Mouse (Mus musculus): Measurements from ENCODE around the gene Cpeb3.
"Not testable (repeated sequence)": the region's sequence is repeated elsewhere in the genome, so short reads cannot be mapped to it uniquely, and the experiment has no call there.

Cpeb3 gene

DNA sequence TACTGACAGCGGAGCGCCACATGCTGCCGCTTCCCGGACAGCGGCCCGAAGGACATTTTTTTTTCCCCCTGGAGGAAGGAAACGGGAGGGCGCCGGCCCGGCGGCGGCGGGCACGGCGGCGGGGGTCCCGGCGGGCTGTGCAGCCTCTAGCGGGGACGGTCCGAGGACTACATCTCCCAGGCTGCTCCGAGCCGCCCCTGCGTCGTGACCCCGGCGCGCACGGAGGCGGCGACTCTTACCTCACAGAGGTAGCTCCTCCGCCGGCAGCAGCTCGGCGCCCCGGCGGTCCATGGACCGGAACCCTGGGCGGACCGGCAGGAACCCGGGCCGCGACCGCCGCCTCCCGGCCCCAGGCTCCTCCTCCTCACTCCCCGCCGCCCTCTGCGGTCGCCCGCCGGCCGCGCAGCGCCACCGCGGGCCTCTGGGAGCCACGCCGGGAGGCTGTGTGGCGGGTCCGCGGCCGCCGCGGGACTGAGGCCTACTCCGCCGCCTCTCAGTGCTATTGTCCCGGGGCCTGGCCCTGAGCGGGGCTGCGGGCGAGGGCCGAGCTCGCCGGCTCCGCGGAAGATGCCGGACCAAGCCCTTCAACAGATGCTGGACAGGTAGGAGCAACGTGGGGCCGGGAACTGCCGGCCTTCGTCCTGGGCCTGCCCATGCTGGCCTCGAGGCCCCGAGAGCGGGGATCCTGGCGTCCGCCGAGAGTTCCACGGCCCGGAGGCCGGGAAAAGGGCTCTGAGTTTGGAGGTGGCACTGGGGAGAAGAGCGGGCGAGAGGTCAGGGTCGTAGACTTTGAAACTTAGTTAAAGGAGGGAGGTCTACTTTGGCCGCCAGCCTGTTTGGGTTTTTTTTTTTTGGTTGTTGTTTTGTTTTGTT lies 862 bp downstream of the Cpeb3 start, which contains the start of gene March5:
Gene March5 (plus strand): TSS at position 241 of the 873 bp plus-strand sequence.
- ATAC-seq (ENCODE audit: low TSS enrichment), result peak; percentile 95

DNA sequence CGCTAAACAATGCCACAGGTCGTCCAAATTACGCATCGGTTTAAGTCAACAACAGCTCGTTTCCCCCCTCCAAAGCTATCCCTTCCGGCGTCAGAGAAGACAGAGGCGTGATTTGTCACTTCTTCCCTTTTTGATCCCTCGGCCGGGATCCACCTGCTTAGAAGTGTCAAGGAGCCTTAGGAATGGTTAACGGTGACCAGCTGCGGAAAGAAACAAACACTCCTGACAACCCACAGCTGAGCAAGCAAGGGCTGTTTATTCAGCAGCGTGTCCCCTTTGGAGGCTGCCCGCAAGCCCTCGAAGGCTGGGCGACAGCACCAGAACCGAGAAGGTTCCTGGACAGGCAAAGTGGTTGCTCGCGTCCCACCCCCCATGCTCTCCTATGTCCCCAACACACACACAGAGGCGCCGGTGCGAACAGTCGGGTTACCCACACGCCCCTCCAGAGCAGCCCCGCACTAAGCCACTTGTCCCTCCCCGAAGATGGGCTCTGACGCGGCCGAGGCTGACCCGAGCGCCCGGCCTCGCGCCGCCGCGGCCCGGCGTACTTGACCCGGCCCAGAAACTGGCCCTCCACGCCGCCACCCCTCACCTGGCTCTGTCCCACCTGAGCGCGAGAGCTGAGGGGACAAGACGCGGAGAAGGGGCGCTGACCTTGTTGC lies 1.6 kb downstream of the Cpeb3 start:
- ATAC-seq (ENCODE audit: low TSS enrichment), result peak; percentile 44

DNA sequence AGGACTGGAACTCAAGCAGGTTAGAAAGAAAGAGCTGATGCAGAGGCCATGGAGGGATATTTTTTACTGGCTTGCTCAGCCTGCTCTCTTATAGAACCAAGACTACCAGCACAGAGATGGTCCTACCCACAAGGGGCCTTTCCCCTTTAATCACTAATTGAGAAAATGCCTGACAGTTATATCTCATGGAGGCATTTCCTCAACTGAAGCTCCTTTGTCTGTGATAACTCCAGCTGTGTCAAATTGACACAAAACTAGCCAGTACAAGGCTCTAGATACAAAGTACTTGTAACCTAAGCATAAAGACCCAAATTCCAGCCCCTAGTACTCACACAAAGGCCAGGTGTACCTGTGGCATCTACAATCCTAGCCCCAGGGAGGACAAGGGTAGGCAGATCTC lies 3.2 kb downstream of the Cpeb3 start:
- not testable (repeated sequence) for ATAC-seq (ENCODE audit: low TSS enrichment)

DNA sequence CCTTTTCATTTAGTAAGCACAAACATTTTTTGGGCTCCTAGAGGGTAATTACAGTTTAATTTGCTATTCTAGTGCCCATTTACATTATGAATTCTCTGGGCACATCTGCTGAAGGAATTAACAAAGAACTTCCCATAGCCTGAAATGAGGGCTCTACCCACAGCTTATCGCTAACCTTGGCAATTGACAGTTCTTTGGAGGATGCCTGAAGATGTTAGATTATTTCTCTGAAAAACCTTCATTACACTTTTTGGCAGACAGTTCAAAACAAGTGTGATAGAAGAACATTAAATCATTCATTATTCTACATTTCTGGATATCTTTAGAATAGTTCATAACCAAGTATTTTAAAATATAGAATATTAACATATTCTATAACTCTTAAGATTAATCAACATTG lies 5.0 kb downstream of the Cpeb3 start:
- ATAC-seq (ENCODE audit: low TSS enrichment), result no peak

DNA sequence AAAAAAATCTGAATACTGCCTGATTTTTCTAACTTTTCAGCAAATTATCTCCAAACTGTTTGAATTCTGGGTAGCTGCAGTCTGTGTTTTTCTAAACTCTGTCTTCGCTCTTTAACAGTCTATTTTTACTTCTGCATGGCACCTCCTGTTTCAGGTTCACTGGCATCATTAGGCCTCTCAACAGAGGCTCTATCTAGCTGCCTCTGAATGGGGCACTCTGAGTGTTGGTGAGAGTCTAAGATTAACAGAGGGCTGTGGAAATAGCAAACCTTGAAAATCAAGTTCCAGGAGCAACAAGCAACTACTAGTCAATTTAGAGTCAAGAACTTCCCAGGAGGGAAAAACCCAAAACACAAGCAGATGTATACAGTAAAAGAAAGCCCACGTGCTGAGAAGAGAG lies 8.5 kb downstream of the Cpeb3 start:
- no peak for ATAC-seq (ENCODE audit: low TSS enrichment)

DNA sequence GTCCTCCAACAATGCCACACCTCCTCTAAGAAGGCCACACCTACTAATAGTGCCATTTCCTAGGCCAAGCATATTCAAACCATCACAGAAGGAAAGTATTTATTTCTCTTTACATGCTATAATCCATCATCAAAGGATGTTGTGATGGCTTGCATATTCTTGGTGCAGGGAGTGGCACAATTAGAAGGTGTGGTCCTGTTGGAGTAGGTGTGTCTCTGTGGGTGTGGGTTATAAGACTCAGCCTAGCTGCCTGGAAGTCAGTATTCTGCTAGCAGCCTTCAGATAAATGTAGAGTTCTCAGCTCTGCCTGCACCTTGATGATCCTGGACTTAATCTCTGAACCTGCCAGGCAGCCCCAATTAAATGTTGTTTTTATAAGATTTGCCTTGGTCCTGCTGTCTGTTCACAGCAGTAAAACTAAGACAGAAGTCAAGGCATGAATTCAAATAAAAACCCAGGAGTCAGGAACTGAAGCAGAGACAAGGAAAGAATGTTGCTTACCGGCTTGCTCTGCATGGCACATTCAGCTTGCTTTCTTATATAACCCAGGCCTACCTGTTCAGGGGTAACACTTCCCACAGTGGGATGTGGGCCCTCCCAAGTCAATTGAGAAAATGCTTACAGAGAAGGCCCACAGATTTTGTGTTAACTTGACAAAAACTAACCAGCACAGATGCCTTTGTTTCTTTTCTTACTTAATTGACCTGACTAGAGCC lies 10.1 kb downstream of the Cpeb3 start:
- ATAC-seq (ENCODE audit: low TSS enrichment), result no peak

DNA sequence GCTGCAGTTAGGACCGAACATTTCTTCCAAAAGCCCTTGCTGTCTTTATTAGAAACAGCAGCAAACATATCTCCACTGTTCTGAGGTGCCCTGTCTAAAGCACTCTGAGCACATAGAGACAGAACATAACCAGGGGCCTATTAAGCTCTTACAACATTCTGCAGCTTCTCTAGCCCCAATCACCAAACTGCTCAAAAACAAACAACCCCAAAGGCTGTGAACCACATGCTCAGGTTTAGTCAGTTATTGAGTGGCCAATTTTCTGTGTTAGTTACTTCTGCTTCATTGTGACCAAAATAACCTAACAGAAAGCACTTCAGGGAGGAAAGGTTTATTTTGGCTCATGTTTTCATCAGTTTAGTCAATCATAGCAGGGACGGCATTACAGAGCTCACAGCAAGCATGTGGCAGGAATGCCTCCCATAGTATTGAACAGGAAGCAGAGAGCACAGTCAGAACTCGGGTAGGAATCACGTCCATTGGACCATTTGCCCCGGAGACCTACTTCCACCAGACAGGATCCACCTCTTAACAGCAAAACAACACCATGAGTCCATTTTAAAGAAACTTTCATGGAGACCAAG lies 15.8 kb downstream of the Cpeb3 start:
- peak; percentile 38; the same call in 1 of the 2 replicates for ATAC-seq (ENCODE audit: low TSS enrichment)

DNA sequence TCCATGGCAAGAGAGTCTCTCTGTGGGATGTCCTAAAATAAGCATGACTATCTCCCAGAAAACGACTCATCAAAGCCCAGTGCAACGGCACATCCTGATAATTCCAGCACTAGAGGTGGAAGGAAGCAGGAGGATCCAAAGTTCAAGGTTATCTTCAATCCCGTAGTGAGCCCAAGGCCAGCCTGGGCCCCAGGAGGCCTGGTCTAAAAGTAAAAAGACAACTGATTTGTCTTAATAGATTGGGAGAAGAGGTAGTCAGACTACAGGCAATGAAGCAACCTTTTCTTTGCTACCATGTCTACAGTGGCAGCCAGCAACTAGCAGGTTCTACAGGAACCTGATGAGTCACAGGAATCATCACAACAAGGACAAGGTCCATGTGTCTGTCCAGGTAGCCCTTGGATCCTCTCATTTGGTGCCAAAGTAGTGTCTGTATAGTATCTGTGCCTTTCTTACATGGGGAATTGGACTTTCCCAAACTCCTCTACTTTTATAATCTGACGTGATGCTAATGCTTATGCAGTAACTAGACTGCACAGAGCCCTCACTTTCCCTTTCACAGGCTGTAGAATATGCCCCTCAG lies 19.9 kb downstream of the Cpeb3 start:
- ATAC-seq (ENCODE audit: low TSS enrichment), result no peak

DNA sequence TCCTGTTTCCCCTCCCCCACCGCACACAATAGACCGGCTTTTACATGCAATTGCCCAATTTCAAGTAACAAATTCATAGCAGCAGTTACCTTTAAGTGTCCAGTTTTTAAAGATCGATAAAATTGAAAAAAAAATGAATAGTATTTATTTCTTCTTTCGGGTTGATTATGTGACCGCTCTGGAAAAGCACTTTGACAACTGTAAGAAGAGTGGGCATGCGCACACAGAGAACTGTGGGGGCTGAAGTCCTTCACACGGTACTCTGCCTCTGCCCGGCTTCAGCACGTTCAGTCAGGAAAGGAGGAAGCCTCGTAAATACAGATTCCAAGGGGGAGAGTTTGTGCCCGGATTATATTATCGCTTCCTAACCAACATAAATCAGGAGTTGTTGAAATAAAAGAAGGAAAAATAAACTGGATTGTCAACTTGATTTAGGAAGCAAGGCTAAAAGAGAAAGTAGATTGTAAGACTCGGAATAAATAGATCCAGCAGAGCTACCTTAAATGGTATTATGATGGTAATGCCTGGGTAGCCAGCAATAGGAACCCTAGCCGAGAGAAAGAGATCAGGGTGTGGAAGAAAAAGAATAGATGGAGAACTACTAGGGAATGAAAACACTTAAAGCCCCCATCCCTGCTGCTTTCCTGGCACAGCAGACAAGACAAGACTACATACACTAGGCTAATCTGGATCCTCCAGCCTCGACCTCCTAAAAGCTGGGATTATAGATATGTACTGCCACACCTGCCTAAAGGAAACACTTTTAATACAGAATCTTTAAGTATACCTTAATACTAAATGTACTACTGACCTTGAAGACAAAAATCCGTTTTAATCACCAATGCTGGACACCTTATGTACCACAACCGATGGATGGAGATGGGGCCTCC lies 30.3 kb downstream of the Cpeb3 start:
- ATAC-seq (ENCODE audit: low TSS enrichment), result peak; percentile 64

DNA sequence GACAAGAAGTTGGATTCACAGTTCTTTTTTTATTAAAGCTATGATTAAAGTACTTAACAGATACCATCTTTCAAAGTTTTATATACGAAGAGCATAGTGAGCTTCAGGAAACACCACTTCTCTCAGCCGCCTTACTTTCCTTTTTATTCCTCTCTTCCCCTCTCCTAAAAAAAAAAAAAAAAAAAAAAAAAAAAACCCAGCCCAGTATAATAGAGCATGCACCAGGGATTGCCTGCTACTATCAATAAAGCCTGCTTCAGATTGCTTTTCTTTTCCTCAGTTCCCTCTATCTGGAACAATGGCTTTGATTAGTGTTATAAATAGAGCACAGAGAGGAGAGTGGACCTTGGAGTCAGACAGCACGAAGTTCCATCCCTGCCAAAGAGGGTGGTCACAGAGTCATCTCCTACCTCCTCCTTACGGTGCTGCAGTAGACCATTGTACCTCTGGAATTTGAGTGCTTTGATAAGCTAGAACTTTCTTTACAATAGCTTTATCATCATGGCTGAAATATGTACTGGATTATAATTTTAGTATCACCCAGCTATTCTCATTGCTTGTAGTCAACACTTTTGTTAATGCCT lies 31.4 kb downstream of the Cpeb3 start:
- ATAC-seq (ENCODE audit: low TSS enrichment), result no peak

DNA sequence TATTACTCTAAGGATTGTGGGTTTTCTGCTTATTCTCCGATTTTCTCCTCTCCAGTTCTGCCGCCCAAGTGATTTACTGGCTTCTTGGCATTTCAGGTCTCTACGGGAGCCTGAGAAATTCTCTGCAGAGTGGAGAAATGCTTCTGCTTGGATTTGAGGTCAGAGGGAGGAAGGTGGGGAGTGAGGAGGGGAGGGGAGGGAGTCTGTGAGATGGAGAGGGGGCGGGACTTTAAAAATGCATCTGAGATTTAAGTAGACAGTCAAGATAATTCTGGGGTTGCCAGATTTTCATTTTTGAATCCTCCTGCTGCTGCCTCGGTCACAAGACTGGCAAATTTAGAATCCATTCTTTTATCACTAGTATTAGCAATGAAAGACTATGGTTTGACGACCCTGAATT lies 32.5 kb downstream of the Cpeb3 start:
- ATAC-seq (ENCODE audit: low TSS enrichment), result 0 out of 2 replicates have a peak, but pooled peaks have one; percentile 18

DNA sequence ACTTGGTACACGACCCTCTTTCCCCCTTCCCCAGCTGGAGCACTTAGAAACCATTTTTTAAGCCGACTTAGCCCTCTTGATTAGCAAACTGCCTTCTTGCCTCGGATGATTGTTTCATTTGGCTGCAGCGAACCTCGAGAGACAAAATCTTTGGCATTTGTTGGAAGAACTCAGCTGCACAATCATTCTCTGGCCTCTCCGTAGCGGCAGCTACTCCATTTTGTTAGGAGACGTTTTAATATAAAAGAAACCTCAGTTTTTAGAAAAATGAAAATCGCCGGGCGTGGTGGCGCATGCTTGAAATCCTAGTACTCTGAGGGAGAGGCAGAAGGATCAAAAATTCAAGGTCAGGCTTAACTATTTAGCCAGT lies 33.0 kb downstream of the Cpeb3 start:
- no peak for ATAC-seq (ENCODE audit: low TSS enrichment)

DNA sequence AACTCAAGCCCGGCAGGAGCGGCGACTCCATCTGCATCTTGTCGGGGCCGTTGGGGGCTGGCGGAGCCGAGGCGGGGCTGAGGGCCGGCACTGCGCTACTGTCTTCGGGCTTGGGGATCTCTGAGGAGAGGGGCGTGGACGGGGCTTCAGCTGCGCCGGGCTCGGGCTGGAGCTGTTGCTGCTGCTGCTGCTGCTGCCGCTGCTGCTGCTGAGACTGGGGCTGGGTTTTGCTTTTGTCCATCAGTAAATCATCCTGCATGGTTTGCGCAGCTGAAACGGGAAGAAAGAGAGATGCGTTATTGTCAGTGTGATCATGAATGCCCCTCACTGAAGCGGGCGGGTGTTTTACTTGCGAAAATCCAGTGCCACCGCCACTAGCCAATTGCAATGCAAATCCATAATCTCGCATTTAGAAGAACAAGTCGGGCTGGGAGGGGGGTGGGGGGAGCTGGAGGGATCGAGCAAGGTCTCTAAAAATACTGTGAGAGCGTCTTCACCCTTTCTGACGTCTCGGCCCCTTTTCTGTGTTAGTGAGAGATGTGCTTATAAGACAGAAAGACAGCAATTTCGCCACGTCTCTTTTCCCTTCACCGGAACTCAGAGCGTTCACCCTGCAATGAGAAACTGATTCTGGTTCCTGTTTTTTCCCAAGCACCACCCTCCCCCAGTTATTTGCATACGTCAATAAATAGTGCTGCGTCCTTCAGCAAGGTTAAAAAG lies 33.5 kb downstream of the Cpeb3 start:
- peak; percentile 29 for ATAC-seq (ENCODE audit: low TSS enrichment)

DNA sequence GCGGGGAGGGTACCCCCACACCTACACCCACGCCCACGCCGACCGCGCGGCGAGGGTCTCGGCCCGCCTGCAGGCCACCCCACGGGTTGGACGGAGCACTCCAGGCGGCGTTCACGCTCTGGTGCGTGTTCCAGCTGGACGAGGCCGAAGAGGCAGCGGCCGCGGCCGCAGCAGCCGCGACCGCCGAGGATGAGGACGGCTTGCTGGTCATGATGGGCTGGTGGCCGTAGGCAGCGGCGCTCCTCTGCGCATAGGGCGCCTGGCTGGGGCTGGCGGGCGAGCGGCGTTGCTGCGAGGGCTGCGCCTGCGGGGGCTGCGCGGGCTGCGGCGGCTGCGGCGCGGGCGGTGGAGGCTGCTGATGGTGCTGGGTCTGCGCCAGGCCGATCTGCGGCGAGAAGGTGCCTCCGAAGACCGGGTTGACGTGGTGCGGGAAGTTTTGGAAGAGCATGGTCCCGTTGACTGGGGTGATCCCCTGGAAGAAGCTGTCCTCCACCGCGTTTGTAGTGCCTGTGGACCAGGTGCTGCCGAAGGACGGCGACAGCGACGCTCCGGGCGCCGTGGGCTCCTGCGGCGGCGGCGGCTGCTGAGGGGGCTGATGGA lies 34.2 kb downstream of the Cpeb3 start:
- peak; percentile 11; the same call in 1 of the 2 replicates for ATAC-seq (ENCODE audit: low TSS enrichment)

DNA sequence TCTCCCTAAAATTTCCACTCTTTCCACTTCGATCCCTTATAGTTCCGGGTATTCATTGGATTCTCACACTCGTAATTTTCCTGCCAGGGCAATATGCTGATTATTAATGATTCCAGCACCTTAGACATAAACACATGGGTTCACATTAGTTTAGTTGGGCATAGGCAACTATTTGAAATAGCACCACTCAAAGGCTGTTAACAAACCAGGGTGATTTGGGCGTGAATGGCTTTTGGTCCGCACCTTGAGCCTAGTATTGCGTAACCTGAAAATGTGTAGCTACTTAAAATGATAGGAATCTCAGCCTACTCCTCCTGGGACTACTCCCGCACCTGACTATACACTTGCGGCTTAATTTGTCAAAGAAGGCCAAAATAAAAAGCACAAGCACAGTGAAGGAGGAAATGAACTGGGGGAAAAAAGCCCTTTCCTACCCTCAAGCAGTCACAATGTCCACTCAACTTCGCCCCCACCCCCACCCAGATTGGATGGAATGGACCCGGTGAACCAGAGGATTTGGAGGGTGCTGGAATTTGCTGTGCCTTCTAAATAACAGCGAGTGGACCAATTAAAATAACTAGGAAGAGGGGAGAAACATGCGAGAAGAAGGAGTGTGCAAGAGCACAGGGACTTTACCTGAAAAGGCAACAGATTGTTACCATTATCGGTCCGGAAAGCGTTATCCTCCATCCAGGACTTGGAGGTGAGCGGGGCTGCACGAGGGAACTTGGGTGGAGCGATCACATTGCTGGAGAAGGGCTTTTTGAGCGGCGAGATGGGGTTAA lies 34.9 kb downstream of the Cpeb3 start:
- ATAC-seq (ENCODE audit: low TSS enrichment), result no peak

DNA sequence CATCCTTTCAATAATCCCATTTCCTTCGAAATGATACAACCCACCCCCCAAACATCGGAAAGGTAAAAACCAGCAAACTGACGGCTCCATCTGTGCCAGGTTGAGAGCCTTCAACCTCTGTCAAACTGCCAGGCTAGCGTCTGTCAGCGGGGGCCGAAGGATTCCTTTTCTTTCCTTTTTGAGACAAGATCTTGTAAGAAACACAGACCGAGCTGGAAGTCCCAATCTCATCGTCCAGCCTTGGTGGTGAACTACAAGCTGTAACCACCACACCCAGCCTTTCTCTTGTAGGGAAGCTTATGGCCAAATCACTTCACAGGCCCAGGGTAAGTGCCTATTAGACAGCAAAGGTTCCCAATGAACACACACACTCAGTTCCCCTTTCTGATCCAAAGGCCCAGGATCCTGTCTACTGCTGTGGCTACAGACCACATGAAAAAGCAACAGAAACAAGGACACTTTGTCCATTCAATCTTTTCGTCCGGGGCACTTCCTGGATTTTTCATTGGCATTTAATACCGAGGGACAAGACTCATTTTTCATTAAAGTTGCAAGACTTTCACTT lies 35.8 kb downstream of the Cpeb3 start:
- ATAC-seq (ENCODE audit: low TSS enrichment), result no peak

DNA sequence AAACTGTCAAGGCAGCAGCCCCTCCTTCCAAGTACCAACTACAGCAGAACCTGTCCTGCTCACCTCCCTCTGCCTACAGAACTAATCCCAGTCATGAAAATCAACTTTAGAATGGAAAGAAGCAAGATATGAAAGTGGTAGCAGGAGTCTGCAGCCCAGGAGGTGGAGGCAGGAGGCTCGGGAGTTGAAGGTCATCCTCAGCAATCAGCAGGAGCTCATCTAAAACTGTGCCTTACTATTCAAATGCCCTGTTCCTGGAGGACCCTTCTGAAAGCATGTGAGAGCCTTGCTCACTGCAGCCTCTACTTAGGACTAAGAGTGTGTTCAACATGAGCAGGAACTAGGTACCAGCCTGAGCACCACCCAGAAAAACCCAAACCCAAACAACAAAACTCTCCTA lies 36.3 kb downstream of the Cpeb3 start:
- no peak for ATAC-seq (ENCODE audit: low TSS enrichment)

DNA sequence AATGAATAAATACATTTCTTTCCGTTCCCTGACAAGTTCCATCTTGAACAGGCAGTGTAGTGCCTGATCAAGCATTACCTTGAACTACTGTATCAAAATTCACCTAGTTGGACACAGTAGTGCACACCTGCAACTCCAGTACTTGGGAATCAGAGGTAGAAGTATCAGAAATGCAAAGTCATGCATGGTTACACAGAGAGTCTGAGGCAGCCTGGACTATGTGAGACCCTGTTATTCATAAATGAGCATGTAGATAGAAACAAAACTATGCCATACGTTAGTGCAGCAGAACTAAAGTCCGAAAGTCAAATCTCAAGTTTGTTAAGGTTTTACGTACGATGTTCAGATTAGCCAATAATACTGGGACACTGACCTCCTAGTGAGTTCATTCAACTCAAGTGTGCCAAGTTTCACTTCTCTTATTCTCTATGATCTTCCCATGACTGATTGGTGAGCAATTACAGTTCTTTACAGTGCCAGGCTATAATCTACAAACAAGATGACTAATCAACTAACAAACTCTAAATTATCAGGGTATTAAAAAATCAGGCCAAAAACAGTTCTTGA lies 51.5 kb downstream of the Cpeb3 start:
- no peak for ATAC-seq (ENCODE audit: low TSS enrichment)
